Mouse (Mus musculus): ENCODE measurements at regions not wholly inside any gene's neighbourhood (a gene's known extent, or its start where the extent isn't known, plus 50 kb on each side); places are given as distances from the start of the nearest gene placed in this dataset.

DNA sequence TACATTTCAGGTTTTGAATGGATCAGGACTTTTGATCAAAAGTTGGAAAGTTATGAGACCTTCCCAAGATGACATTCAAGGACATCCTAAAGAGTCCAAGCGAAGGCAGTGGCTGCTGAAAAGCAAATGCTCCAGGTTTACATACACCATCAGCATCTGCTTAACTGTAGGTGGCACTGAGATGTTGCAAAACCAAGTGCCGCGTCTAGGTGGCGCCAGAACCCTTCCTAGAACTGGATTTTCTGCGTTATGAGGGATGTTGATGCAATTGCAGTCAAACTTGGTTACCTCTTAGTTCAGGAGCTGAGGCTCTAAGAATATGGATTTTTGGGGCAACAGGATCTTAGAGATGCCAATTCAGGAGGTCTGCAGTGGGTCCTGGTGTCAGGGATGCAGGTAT lies 58.0 kb upstream of the Tapt1 start:
- peak; percentile 82 for TF ChIP-seq CTCF (IDR thresholded peaks at IDR 0.05; ENCODE audit: control insufficient read depth, insufficient read depth, insufficient read length)
- TF ChIP-seq USF1 (IDR thresholded peaks at IDR 0.05; ENCODE audit: low read depth): no peak
- no peak for TF ChIP-seq MYOD1 (IDR thresholded peaks at IDR 0.05; ENCODE audit: control insufficient read depth, insufficient read length, low read depth)

Measured in C2C12 (cell line).